Mouse (Mus musculus): ENCODE results near the gene Pafah1b3. TPM values are rescaled to one million over a fixed set of nuclear protein-coding genes. Genes with fewer than 3 reads are reported as not detected.

Gene Pafah1b3
- polyA plus RNA-seq, 1 experiment from 2014 or later, result 295 TPM

DNA sequence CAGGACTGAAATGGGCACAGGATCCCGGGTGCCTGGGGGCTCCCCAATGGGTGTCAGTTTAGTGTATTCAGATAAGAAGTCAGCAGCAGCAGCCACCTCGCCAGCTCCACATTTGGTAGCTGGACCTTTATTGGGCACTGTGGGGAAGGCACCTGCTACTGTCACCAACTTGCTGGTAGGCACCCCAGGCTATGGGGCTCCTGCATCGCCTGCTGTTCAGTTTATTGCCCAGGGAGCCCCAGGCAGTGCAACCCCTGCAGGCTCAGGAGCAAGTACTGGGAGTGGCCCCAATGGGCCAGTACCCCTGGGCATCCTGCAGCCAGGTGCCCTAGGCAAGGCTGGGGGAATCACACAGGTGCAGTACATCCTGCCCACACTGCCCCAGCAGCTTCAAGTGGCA is 9.1 kb downstream of the Pafah1b3 start:
- Histone ChIP-seq H3K9ac (replicated peaks) (no peak overlapping the region; the same call in 1 of the 2 replicates), H3K27me3 (no peaks in the 10 kb centered on the region), H3K9me3 (peaks cover 10% of the 10 kb centered on the region; the same call in 1 of the 2 replicates), H3K4me1 (replicated peaks) (peaks cover 13% of the 10 kb centered on the region), H3K4me3 (replicated peaks) (no peak overlapping the region), H3K36me3 (peaks cover 91% of the 10 kb centered on the region), H3K27ac (no peak overlapping the region), H3K4me2 (no peak overlapping the region)
- 83% methylated on average over 3 of the region's 3 CpGs for WGBS
- no peak for ATAC-seq (ENCODE audit: insufficient number of reproducible peaks, insufficient read depth, low FRiP score, low TSS enrichment, low read depth)

DNA sequence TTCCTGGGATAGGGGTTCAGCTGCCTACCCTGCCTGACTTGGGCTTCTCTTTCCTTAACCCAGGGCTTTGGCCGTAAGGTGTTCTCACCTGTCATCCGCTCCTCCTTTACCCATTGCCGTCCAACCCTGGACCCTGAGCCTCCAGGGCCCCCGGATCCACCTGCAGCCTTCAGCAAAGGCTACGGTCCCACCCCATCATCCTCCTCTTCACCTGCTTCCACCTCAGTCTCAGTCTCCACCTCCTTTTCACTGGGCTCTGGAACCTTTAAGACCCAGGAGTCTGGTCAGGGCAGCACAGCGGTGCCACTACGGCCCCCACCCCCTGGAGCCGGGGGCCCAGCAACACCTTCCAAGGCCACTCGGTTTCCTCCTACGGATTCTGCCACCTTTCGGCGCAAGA is 9.8 kb downstream of the Pafah1b3 start:
- Histone ChIP-seq H3K27ac (no peak overlapping the region), H3K4me3 (replicated peaks) (no peak overlapping the region), H3K9ac (replicated peaks) (no peak overlapping the region), H3K27me3 (no peaks in the 10 kb centered on the region), H3K36me3 (peaks cover 84% of the 10 kb centered on the region), H3K4me2 (no peak overlapping the region), H3K9me3 (peaks cover 10% of the 10 kb centered on the region; the same call in 1 of the 2 replicates), H3K4me1 (replicated peaks) (peaks cover 20% of the 10 kb centered on the region)
- ATAC-seq (ENCODE audit: insufficient number of reproducible peaks, insufficient read depth, low FRiP score, low TSS enrichment, low read depth), result no peak
- WGBS, result 93% methylated on average over 12 of the region's 12 CpGs

DNA sequence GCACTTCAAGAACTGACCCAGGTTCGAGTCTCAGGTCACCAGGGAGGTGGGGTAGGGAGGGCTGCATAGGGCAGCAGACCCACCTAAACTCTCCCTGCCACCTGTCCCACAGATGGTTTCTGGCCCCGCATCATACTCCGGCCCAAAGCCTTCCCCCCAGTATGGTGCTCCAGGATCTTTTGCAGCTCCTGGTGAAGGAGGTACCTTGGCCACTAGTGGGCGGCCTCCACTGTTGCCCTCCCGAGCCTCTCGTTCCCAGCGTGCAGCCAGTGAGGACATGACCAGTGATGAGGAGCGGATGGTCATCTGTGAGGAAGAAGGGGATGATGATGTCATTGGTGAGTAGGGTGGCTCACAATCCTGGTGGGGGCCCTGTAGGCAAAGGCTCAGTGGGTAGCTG is 10.8 kb downstream of the Pafah1b3 start:
- WGBS, result 82% methylated on average over 8 of the region's 8 CpGs

DNA sequence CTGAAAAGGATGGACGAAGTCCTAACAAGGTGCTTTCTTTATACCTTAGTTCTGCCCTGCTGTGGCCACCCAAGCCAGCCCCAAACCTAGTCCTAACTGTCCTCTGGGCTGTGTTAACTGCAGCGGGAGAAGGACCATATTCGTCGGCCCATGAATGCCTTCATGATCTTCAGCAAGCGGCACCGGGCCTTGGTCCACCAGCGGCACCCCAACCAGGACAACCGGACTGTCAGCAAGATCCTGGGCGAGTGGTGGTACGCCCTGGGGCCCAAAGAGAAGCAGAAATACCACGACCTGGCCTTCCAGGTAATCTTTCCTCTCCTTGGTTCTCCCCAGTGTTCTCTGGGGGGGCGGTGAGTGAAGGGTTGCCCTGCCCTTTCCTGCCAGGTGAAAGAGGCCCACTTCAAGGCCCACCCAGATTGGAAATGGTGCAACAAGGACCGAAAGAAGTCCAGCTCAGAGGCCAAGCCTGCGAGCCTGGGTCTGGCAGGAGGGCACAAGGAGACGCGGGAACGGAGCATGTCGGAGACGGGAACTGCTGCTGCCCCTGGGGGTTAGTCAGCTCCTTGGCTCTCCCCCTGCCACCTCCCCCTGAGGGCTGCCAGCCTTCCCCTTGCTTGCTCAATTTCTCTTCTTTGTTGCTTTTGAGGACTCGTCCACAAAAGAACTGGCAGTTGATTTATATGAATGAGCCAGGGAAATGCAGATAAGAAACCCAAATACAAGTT is 12.1 kb downstream of the Pafah1b3 start:
- H3K4me1 ChIP-seq (replicated peaks), result peaks cover 32% of the 10 kb centered on the region
- no peaks in the 10 kb centered on the region for H3K27me3 ChIP-seq
- H3K4me3 ChIP-seq (replicated peaks), result no peak overlapping the region
- H3K27ac ChIP-seq, result no peak overlapping the region
- H3K36me3 ChIP-seq, result peaks cover 61% of the 10 kb centered on the region
- WGBS, result 92% methylated on average over 20 of the region's 20 CpGs
- no peak overlapping the region for H3K4me2 ChIP-seq
- peaks cover 10% of the 10 kb centered on the region; the same call in 1 of the 2 replicates for H3K9me3 ChIP-seq
- no peak for ATAC-seq (ENCODE audit: insufficient number of reproducible peaks, insufficient read depth, low FRiP score, low TSS enrichment, low read depth)
- H3K9ac ChIP-seq (replicated peaks), result no peak overlapping the region

More for the DNA sequence above, 10.8 kb downstream of the Pafah1b3 start:
- no peak overlapping the region for H3K9ac ChIP-seq (replicated peaks)
- no peak overlapping the region for H3K27ac ChIP-seq
- ATAC-seq (ENCODE audit: insufficient number of reproducible peaks, insufficient read depth, low FRiP score, low TSS enrichment, low read depth), result no peak
- H3K9me3 ChIP-seq, result peaks cover 10% of the 10 kb centered on the region; the same call in 1 of the 2 replicates
- no peak overlapping the region for H3K4me2 ChIP-seq
- peaks cover 21% of the 10 kb centered on the region for H3K4me1 ChIP-seq (replicated peaks)
- H3K36me3 ChIP-seq, result peaks cover 74% of the 10 kb centered on the region
- no peak overlapping the region for H3K4me3 ChIP-seq (replicated peaks)
- no peaks in the 10 kb centered on the region for H3K27me3 ChIP-seq

DNA sequence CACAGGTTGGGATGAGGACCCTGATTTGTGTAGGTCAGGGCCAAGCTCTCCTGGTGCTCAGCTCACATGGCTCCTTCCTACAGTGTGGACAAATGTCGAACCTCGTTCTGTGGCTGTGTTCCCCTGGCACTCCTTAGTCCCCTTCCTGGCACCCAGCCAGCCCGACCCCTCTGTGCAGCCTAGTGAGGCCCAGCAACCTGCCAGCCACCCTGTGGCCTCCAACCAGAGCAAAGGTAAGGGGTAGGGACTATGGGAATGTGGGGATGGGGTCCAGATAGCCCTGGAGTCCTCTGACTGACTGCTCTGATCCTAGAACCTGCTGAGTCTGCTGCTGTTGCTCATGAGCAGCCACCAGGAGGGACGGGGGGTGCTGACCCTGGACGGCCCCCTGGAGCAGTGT is 13.0 kb downstream of the Pafah1b3 start:
- H3K27ac ChIP-seq, result 0 out of 2 replicates have a peak overlapping the region, but pooled peaks have one; percentile 41
- peaks cover 6% of the 10 kb centered on the region; the same call in 1 of the 2 replicates for H3K9me3 ChIP-seq
- H3K4me2 ChIP-seq, result peak overlapping the region; percentile 98
- peak overlapping the region; percentile 78; the same call in 1 of the 2 replicates for H3K4me3 ChIP-seq (replicated peaks)
- peaks cover 51% of the 10 kb centered on the region for H3K36me3 ChIP-seq
- peak overlapping the region; percentile 81; the same call in 1 of the 2 replicates for H3K9ac ChIP-seq (replicated peaks)
- H3K4me1 ChIP-seq (replicated peaks), result peaks cover 40% of the 10 kb centered on the region
- WGBS, result 81% methylated on average over 5 of the region's 5 CpGs
- no peaks in the 10 kb centered on the region for H3K27me3 ChIP-seq
- no peak for ATAC-seq (ENCODE audit: insufficient number of reproducible peaks, insufficient read depth, low FRiP score, low TSS enrichment, low read depth)

DNA sequence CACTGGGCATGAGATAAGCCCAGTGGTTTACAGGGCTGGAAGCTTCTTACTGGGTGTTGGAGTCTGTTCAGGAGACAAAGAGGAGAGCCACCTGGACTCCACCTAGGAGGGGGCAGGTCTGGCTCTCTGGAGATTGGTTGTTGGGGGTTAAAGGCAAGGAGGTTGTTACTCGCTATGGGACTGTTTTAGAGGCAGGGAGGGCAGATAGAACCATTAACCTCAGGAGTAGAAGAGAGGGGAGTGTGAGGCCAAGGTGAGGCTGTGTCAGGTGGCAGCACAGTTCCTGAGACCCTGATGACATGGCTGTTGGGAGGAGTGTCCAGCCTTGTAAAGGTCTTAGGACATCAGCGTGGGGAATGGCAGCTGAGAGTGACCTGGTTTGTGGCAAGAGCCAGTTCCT is 13.6 kb downstream of the Pafah1b3 start:
- no peak for ATAC-seq (ENCODE audit: insufficient number of reproducible peaks, insufficient read depth, low FRiP score, low TSS enrichment, low read depth)
- Histone ChIP-seq H3K4me3 (replicated peaks) (peak overlapping the region; percentile 78), H3K9me3 (peaks cover 4% of the 10 kb centered on the region; the same call in 1 of the 2 replicates), H3K4me1 (replicated peaks) (peaks cover 45% of the 10 kb centered on the region), H3K27me3 (no peaks in the 10 kb centered on the region), H3K4me2 (peak overlapping the region; percentile 98), H3K36me3 (peaks cover 46% of the 10 kb centered on the region), H3K9ac (replicated peaks) (peak overlapping the region; percentile 81), H3K27ac (peak overlapping the region; percentile 100; the same call in 1 of the 2 replicates)
- 56% methylated on average over 2 of the region's 2 CpGs for WGBS

DNA sequence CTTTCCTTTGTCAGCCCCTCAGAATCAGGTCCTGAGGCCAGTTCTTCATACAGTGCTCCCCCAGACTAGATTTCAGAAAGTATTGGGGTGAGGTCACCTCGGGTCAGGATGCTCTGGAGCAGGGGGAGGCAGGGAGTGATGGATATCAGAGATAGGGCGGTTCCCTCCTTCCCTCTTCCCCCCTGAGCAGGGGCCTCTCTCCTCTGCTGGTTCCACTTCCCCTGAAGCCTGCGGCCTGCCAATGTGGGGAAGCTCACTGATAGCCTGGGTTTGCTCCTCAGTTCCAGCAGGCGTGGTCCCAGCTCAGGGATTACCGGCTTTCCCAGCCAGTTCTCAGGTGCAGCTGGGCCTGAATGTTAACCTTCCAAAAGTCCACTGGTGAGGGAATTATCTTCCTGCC is 14.1 kb downstream of the Pafah1b3 start:
- ATAC-seq (ENCODE audit: insufficient number of reproducible peaks, insufficient read depth, low FRiP score, low TSS enrichment, low read depth), result no peak
- H3K27ac ChIP-seq, result peak overlapping the region; percentile 100
- H3K4me2 ChIP-seq, result peak overlapping the region; percentile 98
- peak overlapping the region; percentile 81 for H3K9ac ChIP-seq (replicated peaks)
- H3K9me3 ChIP-seq, result no peaks in the 10 kb centered on the region
- H3K27me3 ChIP-seq, result no peaks in the 10 kb centered on the region
- peaks cover 45% of the 10 kb centered on the region for H3K4me1 ChIP-seq (replicated peaks)
- 12% methylated on average over 5 of the region's 5 CpGs for WGBS
- peak overlapping the region; percentile 78 for H3K4me3 ChIP-seq (replicated peaks)
- H3K36me3 ChIP-seq, result peaks cover 40% of the 10 kb centered on the region

DNA sequence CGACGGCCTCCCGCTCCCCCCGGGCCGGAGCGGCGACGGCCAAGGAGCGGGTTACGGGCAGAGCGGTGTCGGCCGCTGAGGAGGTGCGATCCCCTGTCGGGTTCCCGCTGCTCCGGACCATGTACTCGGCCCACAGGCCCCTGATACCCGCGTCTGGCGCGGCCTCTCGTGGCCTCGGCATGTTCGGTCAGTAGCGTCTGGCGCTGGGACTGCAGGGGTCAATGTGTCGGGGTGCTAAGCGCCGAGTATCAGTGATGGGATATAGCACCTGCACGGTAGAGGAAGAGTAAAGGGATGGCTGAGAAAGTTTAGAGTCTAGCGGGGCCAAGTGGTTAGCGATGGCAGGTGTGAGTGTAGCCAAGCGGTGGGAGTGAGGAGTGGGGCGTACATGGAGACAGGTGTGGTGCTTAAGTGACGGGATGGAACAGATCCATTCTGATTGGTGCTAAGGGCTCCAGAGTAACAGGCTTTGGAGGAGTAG is 15.0 kb downstream of the Pafah1b3 start:
- H3K36me3 ChIP-seq, result peaks cover 32% of the 10 kb centered on the region
- peak overlapping the region; percentile 98 for H3K4me2 ChIP-seq
- 1% methylated on average over 24 of the region's 36 CpGs for WGBS
- no peaks in the 10 kb centered on the region for H3K27me3 ChIP-seq
- ATAC-seq (ENCODE audit: insufficient number of reproducible peaks, insufficient read depth, low FRiP score, low TSS enrichment, low read depth), result no peak
- peak overlapping the region; percentile 81 for H3K9ac ChIP-seq (replicated peaks)
- peak overlapping the region; percentile 100 for H3K27ac ChIP-seq
- H3K4me1 ChIP-seq (replicated peaks), result peaks cover 48% of the 10 kb centered on the region
- H3K9me3 ChIP-seq, result no peaks in the 10 kb centered on the region
- H3K4me3 ChIP-seq (replicated peaks), result peak overlapping the region; percentile 78

DNA sequence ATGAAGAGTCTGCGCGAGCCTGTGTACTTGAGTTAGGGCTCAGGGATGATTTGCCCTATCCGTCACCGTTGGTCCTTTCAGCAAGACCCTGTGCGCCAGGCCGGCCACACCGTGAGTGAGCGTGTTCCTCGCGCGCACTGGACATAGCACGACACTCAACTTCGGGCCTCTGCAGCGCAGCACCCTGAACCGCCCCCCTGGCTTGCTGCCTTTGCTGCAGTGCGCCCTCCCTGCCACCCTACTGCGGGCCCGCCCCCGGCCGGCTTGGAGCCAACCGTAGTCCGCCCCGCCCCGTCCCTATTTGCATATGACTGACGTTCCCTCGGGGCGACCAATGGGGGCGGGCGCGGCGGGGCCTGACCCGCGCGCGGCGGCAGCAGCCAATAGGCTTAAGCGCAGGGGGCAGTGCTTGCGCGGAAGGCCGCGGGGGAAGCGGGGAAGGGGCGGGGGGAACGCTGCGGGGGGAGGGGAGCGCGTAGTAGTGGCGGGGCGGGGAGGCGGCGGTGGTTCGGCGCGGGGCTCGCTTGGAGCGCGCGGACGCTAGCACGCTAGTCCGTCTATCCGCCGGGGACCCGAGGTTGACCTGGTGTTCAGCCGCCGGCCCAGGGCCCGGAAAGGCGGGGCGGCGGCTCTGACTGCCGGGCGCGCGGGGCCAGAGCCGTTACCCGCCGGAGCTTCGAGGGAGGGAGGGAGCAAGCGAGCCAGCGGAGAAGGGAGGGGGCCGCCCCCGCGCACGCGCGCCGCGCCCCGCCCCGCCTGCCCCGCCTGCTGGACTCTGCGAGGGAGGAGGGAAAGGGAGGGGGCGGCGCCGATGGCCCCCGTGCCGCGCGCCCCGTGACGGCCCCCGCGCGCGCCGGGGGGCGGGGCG is 15.8 kb downstream of the Pafah1b3 start:
- Histone ChIP-seq H3K36me3 (peaks cover 23% of the 10 kb centered on the region), H3K4me3 (replicated peaks) (peak overlapping the region; percentile 78), H3K9ac (replicated peaks) (peak overlapping the region; percentile 81), H3K27ac (peak overlapping the region; percentile 100), H3K4me2 (peak overlapping the region; percentile 98), H3K4me1 (replicated peaks) (peaks cover 56% of the 10 kb centered on the region), H3K9me3 (no peaks in the 10 kb centered on the region), H3K27me3 (no peaks in the 10 kb centered on the region)
- ATAC-seq (ENCODE audit: insufficient number of reproducible peaks, insufficient read depth, low FRiP score, low TSS enrichment, low read depth), result peak; percentile 64
- 2% methylated on average over 56 of the region's 108 CpGs for WGBS

DNA sequence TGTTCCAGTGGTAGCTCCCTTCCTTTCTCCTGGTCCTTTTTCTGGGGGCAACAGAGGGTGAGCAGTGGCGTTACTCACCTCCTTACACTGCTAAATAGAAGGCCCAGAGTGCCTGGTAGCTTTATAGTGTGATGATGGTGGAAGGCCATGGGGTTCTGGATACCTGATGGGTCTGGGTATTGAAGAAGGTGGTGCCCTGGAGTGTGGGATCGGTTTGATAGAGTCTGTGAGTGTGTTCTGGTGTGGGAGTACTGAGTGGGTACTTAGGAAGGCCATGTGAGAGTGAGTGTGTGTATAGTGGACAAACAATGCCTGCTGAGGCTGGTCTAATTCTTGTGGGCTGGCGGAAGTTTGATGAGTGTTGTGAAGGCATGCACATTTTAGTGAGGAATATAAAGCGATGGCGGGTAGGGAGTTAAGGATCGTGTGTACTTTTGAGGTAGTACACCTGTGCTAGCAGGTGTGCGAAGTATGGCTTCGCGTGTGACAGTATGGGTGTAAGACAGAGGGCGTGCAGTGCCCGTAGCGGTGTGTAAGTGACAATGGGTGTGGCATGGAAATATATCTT is 16.5 kb downstream of the Pafah1b3 start:
- H3K4me2 ChIP-seq, result peak overlapping the region; percentile 98
- H3K4me3 ChIP-seq (replicated peaks), result peak overlapping the region; percentile 78
- WGBS, result 23% methylated on average over 12 of the region's 12 CpGs
- H3K4me1 ChIP-seq (replicated peaks), result peaks cover 60% of the 10 kb centered on the region
- peak overlapping the region; percentile 28; the same call in 1 of the 2 replicates for H3K9ac ChIP-seq (replicated peaks)
- ATAC-seq (ENCODE audit: insufficient number of reproducible peaks, insufficient read depth, low FRiP score, low TSS enrichment, low read depth), result peak; percentile 0; the same call in 1 of the 2 replicates
- H3K27ac ChIP-seq, result peak overlapping the region; percentile 100
- peaks cover 16% of the 10 kb centered on the region for H3K36me3 ChIP-seq
- H3K9me3 ChIP-seq, result no peaks in the 10 kb centered on the region
- H3K27me3 ChIP-seq, result no peaks in the 10 kb centered on the region

Data from limb, embryonic 12.5 days (tissue).